Mouse (Mus musculus): ENCODE results near the gene Kcng4. TPM values are rescaled to one million over a fixed set of nuclear protein-coding genes. Genes with fewer than 3 reads are reported as not detected.

Kcng4 gene
- polyA plus RNA-seq, 1 experiment from 2014 or later = not detected

- Histone ChIP-seq H3K9ac (no peak overlapping the region), H3K4me1 (replicated peaks) (peaks cover 15% of the 10 kb centered on the region), H3K4me2 (no peak overlapping the region), H3K4me3 (no peak overlapping the region), H3K27ac (no peak overlapping the region), H3K27me3 (peaks cover 31% of the 10 kb centered on the region), H3K9me3 (replicated peaks) (no peaks in the 10 kb centered on the region), H3K36me3 (no peaks in the 10 kb centered on the region)
- 75% methylated on average over 6 of the region's 6 CpGs for WGBS
- no peak for ATAC-seq (replicated peaks; ENCODE audit: insufficient number of reproducible peaks, insufficient read depth, low FRiP score, low read depth)
Measured at GRCm38 (mm10) chr8:119638261-119638660, 2.8 kb upstream of the Kcng4 start.

GRCm38 (mm10) chr8:119637381-119637780 is 1.9 kb upstream of the Kcng4 start:
- Histone ChIP-seq H3K36me3 (no peaks in the 10 kb centered on the region), H3K27ac (no peak overlapping the region), H3K4me3 (no peak overlapping the region), H3K4me1 (replicated peaks) (peaks cover 15% of the 10 kb centered on the region), H3K27me3 (peaks cover 40% of the 10 kb centered on the region), H3K4me2 (no peak overlapping the region), H3K9me3 (replicated peaks) (no peaks in the 10 kb centered on the region), H3K9ac (no peak overlapping the region)
- WGBS = 88% methylated on average over 4 of the region's 4 CpGs
- no peak for ATAC-seq (replicated peaks; ENCODE audit: insufficient number of reproducible peaks, insufficient read depth, low FRiP score, low read depth)

GRCm38 (mm10) chr8:119636766-119637165 is 1.3 kb upstream of the Kcng4 start:
- no peak for ATAC-seq (replicated peaks; ENCODE audit: insufficient number of reproducible peaks, insufficient read depth, low FRiP score, low read depth)
- 54% methylated on average over 7 of the region's 7 CpGs for WGBS
- H3K27ac ChIP-seq = no peak overlapping the region
- H3K9ac ChIP-seq = no peak overlapping the region
- no peaks in the 10 kb centered on the region for H3K9me3 ChIP-seq (replicated peaks)
- peaks cover 44% of the 10 kb centered on the region for H3K27me3 ChIP-seq
- H3K4me1 ChIP-seq (replicated peaks) = peaks cover 15% of the 10 kb centered on the region
- H3K36me3 ChIP-seq = no peaks in the 10 kb centered on the region
- H3K4me3 ChIP-seq = no peak overlapping the region
- no peak overlapping the region for H3K4me2 ChIP-seq

- Histone ChIP-seq H3K27ac (no peak overlapping the region), H3K9ac (no peak overlapping the region), H3K4me2 (no peak overlapping the region), H3K4me1 (replicated peaks) (peaks cover 15% of the 10 kb centered on the region), H3K4me3 (no peak overlapping the region), H3K36me3 (no peaks in the 10 kb centered on the region), H3K9me3 (replicated peaks) (no peaks in the 10 kb centered on the region), H3K27me3 (peaks cover 50% of the 10 kb centered on the region)
- ATAC-seq (replicated peaks; ENCODE audit: insufficient number of reproducible peaks, insufficient read depth, low FRiP score, low read depth) = no peak
- WGBS = 37% methylated on average over 2 of the region's 2 CpGs
Measured at GRCm38 (mm10) chr8:119635958-119636357, 478 bp upstream of the Kcng4 start.

GRCm38 (mm10) chr8:119634616-119635336 is 704 bp downstream of the Kcng4 start:
- H3K4me2 ChIP-seq = no peak overlapping the region
- H3K27me3 ChIP-seq = peaks cover 54% of the 10 kb centered on the region
- H3K27ac ChIP-seq = no peak overlapping the region
- no peaks in the 10 kb centered on the region for H3K36me3 ChIP-seq
- WGBS = 35% methylated on average over 14 of the region's 14 CpGs
- no peak for ATAC-seq (replicated peaks; ENCODE audit: insufficient number of reproducible peaks, insufficient read depth, low FRiP score, low read depth)
- peaks cover 15% of the 10 kb centered on the region for H3K4me1 ChIP-seq (replicated peaks)
- H3K4me3 ChIP-seq = no peak overlapping the region
- no peak overlapping the region for H3K9ac ChIP-seq
- H3K9me3 ChIP-seq (replicated peaks) = no peaks in the 10 kb centered on the region

GRCm38 (mm10) chr8:119632909-119633308 is 2.6 kb downstream of the Kcng4 start:
- peaks cover 15% of the 10 kb centered on the region for H3K4me1 ChIP-seq (replicated peaks)
- H3K4me3 ChIP-seq = no peak overlapping the region
- H3K27me3 ChIP-seq = peaks cover 54% of the 10 kb centered on the region
- H3K4me2 ChIP-seq = no peak overlapping the region
- 39% methylated on average over 29 of the region's 29 CpGs for WGBS
- no peaks in the 10 kb centered on the region for H3K9me3 ChIP-seq (replicated peaks)
- no peaks in the 10 kb centered on the region for H3K36me3 ChIP-seq
- no peak for ATAC-seq (replicated peaks; ENCODE audit: insufficient number of reproducible peaks, insufficient read depth, low FRiP score, low read depth)
- H3K27ac ChIP-seq = no peak overlapping the region
- no peak overlapping the region for H3K9ac ChIP-seq

GRCm38 (mm10) chr8:119632246-119632645 is 3.2 kb downstream of the Kcng4 start:
- Histone ChIP-seq H3K4me1 (replicated peaks) (peaks cover 15% of the 10 kb centered on the region), H3K27ac (no peak overlapping the region), H3K9me3 (replicated peaks) (no peaks in the 10 kb centered on the region), H3K36me3 (no peaks in the 10 kb centered on the region), H3K9ac (no peak overlapping the region), H3K4me2 (no peak overlapping the region), H3K4me3 (no peak overlapping the region), H3K27me3 (peaks cover 51% of the 10 kb centered on the region)
- ATAC-seq (replicated peaks; ENCODE audit: insufficient number of reproducible peaks, insufficient read depth, low FRiP score, low read depth) = no peak
- 83% methylated on average over 9 of the region's 9 CpGs for WGBS

GRCm38 (mm10) chr8:119630841-119631240 is 4.6 kb downstream of the Kcng4 start:
- Histone ChIP-seq H3K4me2 (no peak overlapping the region), H3K4me3 (no peak overlapping the region), H3K9me3 (replicated peaks) (no peaks in the 10 kb centered on the region), H3K9ac (no peak overlapping the region), H3K4me1 (replicated peaks) (peaks cover 14% of the 10 kb centered on the region), H3K27ac (no peak overlapping the region), H3K36me3 (no peaks in the 10 kb centered on the region), H3K27me3 (peaks cover 45% of the 10 kb centered on the region)
- 62% methylated on average over 3 of the region's 3 CpGs for WGBS
- no peak for ATAC-seq (replicated peaks; ENCODE audit: insufficient number of reproducible peaks, insufficient read depth, low FRiP score, low read depth)

GRCm38 (mm10) chr8:119627613-119628359 is 7.7 kb downstream of the Kcng4 start:
- Histone ChIP-seq H3K4me2 (no peak overlapping the region), H3K4me3 (no peak overlapping the region), H3K36me3 (no peaks in the 10 kb centered on the region), H3K9me3 (replicated peaks) (no peaks in the 10 kb centered on the region), H3K27ac (no peak overlapping the region), H3K4me1 (replicated peaks) (no peaks in the 10 kb centered on the region), H3K27me3 (peaks cover 21% of the 10 kb centered on the region), H3K9ac (no peak overlapping the region)
- ATAC-seq (replicated peaks; ENCODE audit: insufficient number of reproducible peaks, insufficient read depth, low FRiP score, low read depth) = no peak
- WGBS = 41% methylated on average over 10 of the region's 10 CpGs

GRCm38 (mm10) chr8:119627199-119627598 is 8.3 kb downstream of the Kcng4 start:
- H3K27ac ChIP-seq = no peak overlapping the region
- H3K4me2 ChIP-seq = no peak overlapping the region

GRCm38 (mm10) chr8:119625788-119626187 is 9.7 kb downstream of the Kcng4 start:
- Histone ChIP-seq H3K9me3 (replicated peaks) (no peaks in the 10 kb centered on the region), H3K4me3 (no peak overlapping the region), H3K9ac (no peak overlapping the region), H3K4me1 (replicated peaks) (peaks cover 5% of the 10 kb centered on the region), H3K4me2 (no peak overlapping the region), H3K27me3 (peaks cover 5% of the 10 kb centered on the region), H3K27ac (no peak overlapping the region), H3K36me3 (no peaks in the 10 kb centered on the region)
- no peak for ATAC-seq (replicated peaks; ENCODE audit: insufficient number of reproducible peaks, insufficient read depth, low FRiP score, low read depth)
- WGBS = 81% methylated on average over 22 of the region's 22 CpGs

More at GRCm38 (mm10) chr8:119627199-119627598, 8.3 kb downstream of the Kcng4 start:
- ATAC-seq (replicated peaks; ENCODE audit: insufficient number of reproducible peaks, insufficient read depth, low FRiP score, low read depth) = no peak
- H3K9me3 ChIP-seq (replicated peaks) = no peaks in the 10 kb centered on the region
- H3K27me3 ChIP-seq = peaks cover 16% of the 10 kb centered on the region
- no peaks in the 10 kb centered on the region for H3K36me3 ChIP-seq
- no peaks in the 10 kb centered on the region for H3K4me1 ChIP-seq (replicated peaks)
- H3K9ac ChIP-seq = no peak overlapping the region
- no peak overlapping the region for H3K4me3 ChIP-seq
- WGBS = 72% methylated on average over 7 of the region's 7 CpGs
